Comparison of ENCODE assay signal across 9 mouse cellular contexts in genomic region chr1:35846224-35846936, GRCm38 (mm10).
DNase-seq lines count a peak whose midpoint lies in the region.
"Had no signal": no experiment of that assay in that cellular context is flagged by ENCODE, and none has a peak within 500 bp of the region (broad histone marks: within the 10 kb centered on the region; RNA-seq: fewer than 3 reads in every experiment).

No protein-coding gene starts in this region.

- no peaks in the 10 kb centered on the region for H3K27me3 ChIP-seq in heart, embryonic 10.5 days (ENCODE audit: insufficient read depth, poor library complexity, severe bottlenecking)
- H3K27me3 ChIP-seq: lung, embryonic 15.5 days had no signal

- H3K27ac ChIP-seq in heart, embryonic 10.5 days: no peak overlapping the region
- H3K27ac ChIP-seq: lung, embryonic 15.5 days had no signal

- H3K4me3 ChIP-seq in heart, embryonic 10.5 days: no peak overlapping the region
- H3K4me3 ChIP-seq: lung, embryonic 15.5 days had no signal

- H3K36me3 ChIP-seq in heart, embryonic 10.5 days: no peaks in the 10 kb centered on the region
- H3K36me3 ChIP-seq: lung, embryonic 15.5 days had no signal

- H3K9me3 ChIP-seq in heart, embryonic 10.5 days: no peaks in the 10 kb centered on the region
- H3K9me3 ChIP-seq: lung, embryonic 15.5 days had no signal

- 58% methylated on average over 11 of the region's 11 CpGs for WGBS in heart, embryonic 10.5 days

- intact Hi-C loops in heart, postnatal 36 days (cut with DNase I): no loop called here
- intact Hi-C loops in gastrocnemius, postnatal 14 days (cut with DNase I; ENCODE audit: low total_unique reads): no loop called here
- intact Hi-C loops in left cerebral cortex, postnatal 36 days (cut with DNase I): no loop called here

- H3K4me1 ChIP-seq in heart, embryonic 10.5 days: peaks cover 11% of the 10 kb centered on the region

- peak; percentile 69 for DNase-seq in heart, embryonic 10.5 days (ENCODE audit: low spot score)
- DNase-seq in heart, postnatal 36 days: no peak
- peak; percentile 53 to 58 for DNase-seq in B cell, adult 2 months
- peak; percentile 42 for DNase-seq in adrenal gland, adult 8-10 months
- DNase-seq in gastrocnemius, postnatal 14 days: peak; percentile 27
- peak; percentile 71 for DNase-seq in testis, postnatal 10 days (ENCODE audit: low spot score)
- no peak for DNase-seq in left cerebral cortex, postnatal 36 days (ENCODE audit: low spot score in 2 of 2)
- no peak for DNase-seq in natural killer cell, adult 2 months (ENCODE audit: low spot score in 2 of 2)

Comparison
In these comparisons a context has a peak if more than half of its experiments do, and no peak if none do; other contexts are left out.
1. DNase-seq: peak in heart, embryonic 10.5 days (single experiment), B cell, adult 2 months (2 of 2), adrenal gland, adult 8-10 months (single experiment), gastrocnemius, postnatal 14 days (single experiment) and testis, postnatal 10 days (single experiment); none in heart, postnatal 36 days (0 of 2), left cerebral cortex, postnatal 36 days (0 of 2) and natural killer cell, adult 2 months (0 of 2).